Mouse (Mus musculus): ENCODE results near the gene Tshb. TPM values are rescaled to one million over a fixed set of nuclear protein-coding genes. Genes with fewer than 3 reads are reported as not detected.

The Tshb gene
- polyA plus RNA-seq, 1 experiment from 2014 or later = 0.15 TPM

DNA sequence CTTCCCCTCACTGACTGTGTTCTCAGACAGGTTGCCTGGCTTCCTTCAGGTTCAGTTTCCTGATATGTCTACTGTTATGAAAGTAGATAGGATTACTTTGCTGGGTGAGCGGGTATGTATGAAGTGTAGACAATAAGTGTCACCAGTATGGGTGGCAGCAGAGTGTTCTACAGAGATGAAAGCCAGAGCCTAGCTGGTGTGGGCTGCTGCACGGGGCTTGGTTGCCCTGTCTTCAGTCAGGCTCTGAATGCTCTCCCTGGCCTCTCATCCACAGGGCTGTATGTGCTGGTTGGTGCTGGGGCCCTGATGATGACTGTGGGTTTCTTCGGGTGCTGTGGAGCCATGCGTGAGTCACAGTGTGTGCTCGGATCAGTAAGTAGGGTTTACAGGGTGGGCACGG lies 25.5 kb downstream of the Tshb start:
- H3K9me3 ChIP-seq (ENCODE audit: control insufficient read depth, low read length) = no peaks in the 10 kb centered on the region
- peak; percentile 51; the same call in 1 of the 2 replicates for ATAC-seq (ENCODE audit: insufficient number of reproducible peaks, insufficient read depth, low FRiP score, low read depth)
- peak overlapping the region; percentile 0 to 45; a peak in 3 of 4 replicates for H3K27ac ChIP-seq (replicated peaks in 1 of 2; ENCODE audit: control insufficient read depth in 1 of 2, insufficient read depth in 1 of 2, low read depth in 2 of 2, low read length in 2 of 2)
- H3K4me3 ChIP-seq (ENCODE audit: control insufficient read depth in 1 of 2, insufficient read depth in 1 of 2, low read depth in 1 of 2, low read length in 2 of 2) = no peak overlapping the region
- no peak overlapping the region for H3K4me2 ChIP-seq (ENCODE audit: low read length)
- 46% methylated on average over 6 of the region's 6 CpGs for WGBS
- H3K36me3 ChIP-seq (ENCODE audit: control insufficient read depth, insufficient read depth, low read length) = peaks cover 58% of the 10 kb centered on the region
- H3K9ac ChIP-seq (ENCODE audit: low read length) = no peak overlapping the region
- H3K27me3 ChIP-seq (ENCODE audit: control insufficient read depth, insufficient read depth, low read length) = no peaks in the 10 kb centered on the region
- peaks cover 23 to 29% of the 10 kb centered on the region in 2 experiments for H3K4me1 ChIP-seq (ENCODE audit: control insufficient read depth in 2 of 2, insufficient read depth in 2 of 2, low read length in 2 of 2)

DNA sequence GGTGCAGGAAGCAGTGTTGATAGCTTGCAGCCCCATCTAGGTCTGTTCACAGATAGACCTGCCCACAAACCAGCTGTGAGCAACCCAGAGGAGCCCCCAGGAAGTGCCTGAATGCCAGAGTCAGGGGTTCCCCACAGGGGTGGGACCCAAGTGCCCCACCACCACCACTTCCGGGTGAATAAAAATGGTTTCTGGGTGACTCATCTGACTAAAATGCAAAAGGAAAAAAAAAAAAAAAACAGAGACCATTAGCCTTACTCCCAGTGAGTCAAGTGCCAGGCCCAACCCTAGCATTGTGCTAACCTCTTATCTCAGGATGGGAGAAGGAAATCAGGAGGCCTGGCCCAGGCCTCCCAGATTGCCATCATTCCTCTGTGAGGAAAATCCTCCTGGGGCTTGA lies 26.7 kb downstream of the Tshb start:
- no peak overlapping the region for H3K4me3 ChIP-seq (ENCODE audit: control insufficient read depth in 1 of 2, insufficient read depth in 1 of 2, low read depth in 1 of 2, low read length in 2 of 2)
- H3K36me3 ChIP-seq (ENCODE audit: control insufficient read depth, insufficient read depth, low read length) = peaks cover 58% of the 10 kb centered on the region
- H3K9ac ChIP-seq (ENCODE audit: low read length) = no peak overlapping the region
- ATAC-seq (ENCODE audit: insufficient number of reproducible peaks, insufficient read depth, low FRiP score, low read depth) = peak; percentile 35; the same call in 1 of the 2 replicates
- H3K27ac ChIP-seq (replicated peaks in 1 of 2; ENCODE audit: control insufficient read depth in 1 of 2, insufficient read depth in 1 of 2, low read depth in 2 of 2, low read length in 2 of 2) = peak overlapping the region; percentile 45 to 54
- H3K9me3 ChIP-seq (ENCODE audit: control insufficient read depth, low read length) = no peaks in the 10 kb centered on the region
- peaks cover 24 to 29% of the 10 kb centered on the region in 2 experiments for H3K4me1 ChIP-seq (ENCODE audit: control insufficient read depth in 2 of 2, insufficient read depth in 2 of 2, low read length in 2 of 2)
- no peak overlapping the region for H3K4me2 ChIP-seq (ENCODE audit: low read length)
- H3K27me3 ChIP-seq (ENCODE audit: control insufficient read depth, insufficient read depth, low read length) = no peaks in the 10 kb centered on the region
- WGBS = 0% methylated on average over 1 of the region's 1 CpGs

DNA sequence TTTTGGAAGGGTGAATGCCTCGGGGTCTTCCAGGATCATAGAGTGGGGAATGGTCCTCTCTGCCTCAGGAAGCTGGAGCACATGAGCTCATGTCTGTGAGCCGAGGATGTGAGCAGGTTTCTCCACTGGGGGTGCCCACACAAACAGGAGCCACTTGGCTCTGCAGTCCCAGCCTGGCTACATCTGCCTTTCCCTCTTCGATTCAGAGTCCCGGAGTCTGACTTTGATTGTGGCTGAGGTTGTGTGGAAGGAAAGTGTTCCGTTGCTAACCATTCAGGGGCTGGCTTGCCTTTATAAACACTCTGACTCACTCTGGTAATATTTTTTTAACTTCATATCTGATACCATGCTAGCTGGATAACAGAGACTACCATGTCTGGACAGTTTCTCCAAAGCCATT lies 30.1 kb downstream of the Tshb start:
- H3K27ac ChIP-seq (replicated peaks in 1 of 2; ENCODE audit: control insufficient read depth in 1 of 2, insufficient read depth in 1 of 2, low read depth in 2 of 2, low read length in 2 of 2) = peak overlapping the region in 1 of 2 experiments; percentile 30; a peak in 1 of 4 replicates
- ATAC-seq (ENCODE audit: insufficient number of reproducible peaks, insufficient read depth, low FRiP score, low read depth) = no peak
- 56% methylated on average over 5 of the region's 5 CpGs for WGBS

DNA sequence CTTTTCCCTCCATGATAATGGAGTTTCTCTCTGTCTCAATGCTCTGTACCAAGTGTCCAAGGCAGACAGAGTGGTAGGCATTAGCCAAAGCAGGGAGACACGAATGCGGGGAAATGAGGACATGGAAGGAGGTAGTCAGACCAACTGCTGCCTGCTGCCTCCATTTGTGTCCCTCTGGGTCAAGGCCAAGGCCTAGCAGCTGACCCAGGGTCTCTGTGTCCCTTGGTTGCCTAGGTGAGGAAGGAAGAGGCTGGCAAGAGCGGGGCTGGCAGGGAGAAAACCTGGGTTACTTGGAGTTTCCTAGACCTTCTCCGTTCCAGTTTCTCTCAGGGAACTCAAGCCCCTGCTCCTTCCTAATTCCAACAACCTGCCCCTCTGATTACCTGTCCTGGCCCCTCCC lies 30.5 kb downstream of the Tshb start:
- ATAC-seq (ENCODE audit: insufficient number of reproducible peaks, insufficient read depth, low FRiP score, low read depth) = no peak
- WGBS = 88% methylated on average over 4 of the region's 4 CpGs
- Histone ChIP-seq H3K27me3 (ENCODE audit: control insufficient read depth, insufficient read depth, low read length) (no peaks in the 10 kb centered on the region), H3K4me1 (ENCODE audit: control insufficient read depth in 2 of 2, insufficient read depth in 2 of 2, low read length in 2 of 2) (peaks cover 19 to 20% of the 10 kb centered on the region in 2 experiments), H3K4me3 (ENCODE audit: control insufficient read depth in 1 of 2, insufficient read depth in 1 of 2, low read depth in 1 of 2, low read length in 2 of 2) (no peak overlapping the region), H3K27ac (replicated peaks in 1 of 2; ENCODE audit: control insufficient read depth in 1 of 2, insufficient read depth in 1 of 2, low read depth in 2 of 2, low read length in 2 of 2) (peak overlapping the region in 1 of 2 experiments; percentile 30; a peak in 1 of 4 replicates), H3K36me3 (ENCODE audit: control insufficient read depth, insufficient read depth, low read length) (peaks cover 42% of the 10 kb centered on the region), H3K9me3 (ENCODE audit: control insufficient read depth, low read length) (no peaks in the 10 kb centered on the region), H3K4me2 (ENCODE audit: low read length) (no peak overlapping the region), H3K9ac (ENCODE audit: low read length) (no peak overlapping the region)

More for the DNA sequence above, 30.1 kb downstream of the Tshb start:
- H3K9ac ChIP-seq (ENCODE audit: low read length) = no peak overlapping the region
- no peak overlapping the region for H3K4me2 ChIP-seq (ENCODE audit: low read length)
- no peaks in the 10 kb centered on the region for H3K9me3 ChIP-seq (ENCODE audit: control insufficient read depth, low read length)
- no peak overlapping the region for H3K4me3 ChIP-seq (ENCODE audit: control insufficient read depth in 1 of 2, insufficient read depth in 1 of 2, low read depth in 1 of 2, low read length in 2 of 2)
- peaks cover 42% of the 10 kb centered on the region for H3K36me3 ChIP-seq (ENCODE audit: control insufficient read depth, insufficient read depth, low read length)
- peaks cover 22 to 24% of the 10 kb centered on the region in 2 experiments for H3K4me1 ChIP-seq (ENCODE audit: control insufficient read depth in 2 of 2, insufficient read depth in 2 of 2, low read length in 2 of 2)
- no peaks in the 10 kb centered on the region for H3K27me3 ChIP-seq (ENCODE audit: control insufficient read depth, insufficient read depth, low read length)

DNA sequence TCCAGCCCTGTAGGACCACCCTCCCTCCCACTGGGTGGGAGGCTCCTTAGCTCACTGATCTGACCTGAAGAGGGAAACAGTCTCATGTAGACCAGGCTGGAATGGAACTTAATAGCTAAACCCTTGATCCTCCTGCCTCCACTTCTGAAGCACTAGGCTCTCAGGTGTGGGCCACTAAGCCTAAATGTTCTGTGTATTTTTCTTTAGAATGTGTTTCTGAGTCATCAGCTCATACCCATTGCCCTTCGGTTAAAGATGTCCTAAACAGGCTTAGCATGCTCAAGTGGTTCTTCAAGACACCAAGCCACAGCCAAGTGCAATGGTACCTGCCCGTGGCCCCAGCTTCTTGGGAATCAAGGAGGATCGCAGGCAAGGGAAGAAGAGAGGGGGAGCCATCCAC lies 31.0 kb downstream of the Tshb start:
- WGBS = 82% methylated on average over 3 of the region's 3 CpGs
- no peak overlapping the region for H3K4me2 ChIP-seq (ENCODE audit: low read length)

DNA sequence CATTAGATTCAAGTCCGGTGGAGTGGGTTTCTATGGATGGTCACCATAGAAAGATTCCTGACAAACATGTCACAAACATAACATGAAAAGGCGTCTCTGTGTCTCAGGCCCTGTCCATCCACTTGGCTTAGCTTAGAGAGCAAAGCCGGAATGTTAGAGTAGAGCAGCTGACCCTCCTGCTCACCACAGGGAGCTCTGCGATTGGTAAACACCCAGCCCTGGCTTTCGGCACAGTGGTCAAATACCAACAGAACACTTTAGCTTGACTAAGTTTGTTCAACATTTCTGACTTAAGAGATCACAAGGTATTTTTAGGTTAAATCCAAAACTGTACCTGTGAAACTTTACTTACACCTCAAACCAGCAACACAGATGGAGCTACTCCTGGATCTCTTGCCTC lies 31.4 kb downstream of the Tshb start:
- H3K4me3 ChIP-seq (ENCODE audit: control insufficient read depth in 1 of 2, insufficient read depth in 1 of 2, low read depth in 1 of 2, low read length in 2 of 2) = no peak overlapping the region
- 75% methylated on average over 5 of the region's 5 CpGs for WGBS
- H3K9me3 ChIP-seq (ENCODE audit: control insufficient read depth, low read length) = no peaks in the 10 kb centered on the region
- H3K9ac ChIP-seq (ENCODE audit: low read length) = no peak overlapping the region
- no peak overlapping the region for H3K27ac ChIP-seq (replicated peaks in 1 of 2; ENCODE audit: control insufficient read depth in 1 of 2, insufficient read depth in 1 of 2, low read depth in 2 of 2, low read length in 2 of 2)
- H3K36me3 ChIP-seq (ENCODE audit: control insufficient read depth, insufficient read depth, low read length) = peaks cover 45% of the 10 kb centered on the region
- ATAC-seq (ENCODE audit: insufficient number of reproducible peaks, insufficient read depth, low FRiP score, low read depth) = no peak
- peaks cover 11 to 13% of the 10 kb centered on the region in 2 experiments for H3K4me1 ChIP-seq (ENCODE audit: control insufficient read depth in 2 of 2, insufficient read depth in 2 of 2, low read length in 2 of 2)
- H3K4me2 ChIP-seq (ENCODE audit: low read length) = no peak overlapping the region
- no peaks in the 10 kb centered on the region for H3K27me3 ChIP-seq (ENCODE audit: control insufficient read depth, insufficient read depth, low read length)

More for the DNA sequence above, 31.0 kb downstream of the Tshb start:
- Histone ChIP-seq H3K27me3 (ENCODE audit: control insufficient read depth, insufficient read depth, low read length) (no peaks in the 10 kb centered on the region), H3K27ac (replicated peaks in 1 of 2; ENCODE audit: control insufficient read depth in 1 of 2, insufficient read depth in 1 of 2, low read depth in 2 of 2, low read length in 2 of 2) (no peak overlapping the region), H3K9me3 (ENCODE audit: control insufficient read depth, low read length) (no peaks in the 10 kb centered on the region), H3K4me1 (ENCODE audit: control insufficient read depth in 2 of 2, insufficient read depth in 2 of 2, low read length in 2 of 2) (peaks cover 15 to 16% of the 10 kb centered on the region in 2 experiments), H3K9ac (ENCODE audit: low read length) (no peak overlapping the region), H3K4me3 (ENCODE audit: control insufficient read depth in 1 of 2, insufficient read depth in 1 of 2, low read depth in 1 of 2, low read length in 2 of 2) (no peak overlapping the region), H3K36me3 (ENCODE audit: control insufficient read depth, insufficient read depth, low read length) (peaks cover 42% of the 10 kb centered on the region)
- ATAC-seq (ENCODE audit: insufficient number of reproducible peaks, insufficient read depth, low FRiP score, low read depth) = no peak

DNA sequence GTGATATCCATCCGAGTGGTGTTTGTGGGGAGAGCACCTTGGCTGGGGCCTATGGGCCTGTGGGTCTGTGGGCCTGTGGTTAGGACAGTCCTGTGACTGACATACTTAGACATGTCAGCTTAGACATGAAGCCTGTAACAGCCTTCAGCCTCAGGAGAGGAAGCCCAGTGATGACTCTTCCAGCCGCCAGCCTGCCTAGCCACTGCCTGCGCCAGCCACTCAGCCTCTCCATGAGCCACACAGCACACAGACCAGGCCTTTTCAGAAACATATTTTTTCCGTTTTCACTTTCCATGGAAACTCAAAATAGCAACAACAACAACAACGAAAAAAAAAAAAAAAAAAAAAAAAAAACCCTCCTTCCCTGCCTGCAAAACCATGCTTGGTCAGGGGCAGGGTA lies 33.8 kb downstream of the Tshb start:
- no peaks in the 10 kb centered on the region for H3K27me3 ChIP-seq (ENCODE audit: control insufficient read depth, insufficient read depth, low read length)
- H3K9ac ChIP-seq (ENCODE audit: low read length) = no peak overlapping the region
- WGBS = 74% methylated on average over 5 of the region's 5 CpGs
- no peak overlapping the region for H3K4me2 ChIP-seq (ENCODE audit: low read length)
- H3K36me3 ChIP-seq (ENCODE audit: control insufficient read depth, insufficient read depth, low read length) = peaks cover 41% of the 10 kb centered on the region
- no peaks in the 10 kb centered on the region for H3K9me3 ChIP-seq (ENCODE audit: control insufficient read depth, low read length)
- no peak overlapping the region for H3K27ac ChIP-seq (replicated peaks in 1 of 2; ENCODE audit: control insufficient read depth in 1 of 2, insufficient read depth in 1 of 2, low read depth in 2 of 2, low read length in 2 of 2)
- peaks cover 14 to 20% of the 10 kb centered on the region in 2 experiments; a peak in 3 of 4 replicates for H3K4me1 ChIP-seq (ENCODE audit: control insufficient read depth in 2 of 2, insufficient read depth in 2 of 2, low read length in 2 of 2)
- no peak for ATAC-seq (ENCODE audit: insufficient number of reproducible peaks, insufficient read depth, low FRiP score, low read depth)
- H3K4me3 ChIP-seq (ENCODE audit: control insufficient read depth in 1 of 2, insufficient read depth in 1 of 2, low read depth in 1 of 2, low read length in 2 of 2) = no peak overlapping the region

DNA sequence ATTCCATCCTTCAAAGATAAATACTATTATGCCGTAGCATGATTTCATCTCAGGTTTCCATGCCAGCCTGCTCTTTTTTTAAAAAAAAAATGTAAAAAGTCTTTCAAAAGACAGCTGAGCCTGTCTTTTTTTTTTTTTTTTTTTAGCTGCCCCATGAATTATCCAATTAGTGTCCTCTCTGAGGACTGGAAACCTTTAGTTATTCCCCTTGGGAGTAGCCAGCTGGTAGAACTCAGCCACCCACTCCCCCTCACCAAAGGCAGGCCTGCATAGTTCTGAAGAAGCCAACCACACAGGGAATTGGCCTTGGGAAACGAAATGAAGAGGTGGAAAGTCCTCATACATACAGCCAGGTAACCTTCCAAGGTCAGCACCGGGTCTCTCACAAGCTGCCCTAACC lies 34.5 kb downstream of the Tshb start:
- Histone ChIP-seq H3K9me3 (ENCODE audit: control insufficient read depth, low read length) (no peaks in the 10 kb centered on the region), H3K27ac (replicated peaks in 1 of 2; ENCODE audit: control insufficient read depth in 1 of 2, insufficient read depth in 1 of 2, low read depth in 2 of 2, low read length in 2 of 2) (no peak overlapping the region), H3K36me3 (ENCODE audit: control insufficient read depth, insufficient read depth, low read length) (peaks cover 35% of the 10 kb centered on the region), H3K4me3 (ENCODE audit: control insufficient read depth in 1 of 2, insufficient read depth in 1 of 2, low read depth in 1 of 2, low read length in 2 of 2) (no peak overlapping the region), H3K27me3 (ENCODE audit: control insufficient read depth, insufficient read depth, low read length) (no peaks in the 10 kb centered on the region), H3K4me2 (ENCODE audit: low read length) (no peak overlapping the region), H3K9ac (ENCODE audit: low read length) (no peak overlapping the region), H3K4me1 (ENCODE audit: control insufficient read depth in 2 of 2, insufficient read depth in 2 of 2, low read length in 2 of 2) (peaks cover 17 to 26% of the 10 kb centered on the region in 2 experiments)
- WGBS = 62% methylated on average over 3 of the region's 3 CpGs
- no peak for ATAC-seq (ENCODE audit: insufficient number of reproducible peaks, insufficient read depth, low FRiP score, low read depth)

All from heart, embryonic 14.5 days (tissue).